In the genomic region with DNA sequence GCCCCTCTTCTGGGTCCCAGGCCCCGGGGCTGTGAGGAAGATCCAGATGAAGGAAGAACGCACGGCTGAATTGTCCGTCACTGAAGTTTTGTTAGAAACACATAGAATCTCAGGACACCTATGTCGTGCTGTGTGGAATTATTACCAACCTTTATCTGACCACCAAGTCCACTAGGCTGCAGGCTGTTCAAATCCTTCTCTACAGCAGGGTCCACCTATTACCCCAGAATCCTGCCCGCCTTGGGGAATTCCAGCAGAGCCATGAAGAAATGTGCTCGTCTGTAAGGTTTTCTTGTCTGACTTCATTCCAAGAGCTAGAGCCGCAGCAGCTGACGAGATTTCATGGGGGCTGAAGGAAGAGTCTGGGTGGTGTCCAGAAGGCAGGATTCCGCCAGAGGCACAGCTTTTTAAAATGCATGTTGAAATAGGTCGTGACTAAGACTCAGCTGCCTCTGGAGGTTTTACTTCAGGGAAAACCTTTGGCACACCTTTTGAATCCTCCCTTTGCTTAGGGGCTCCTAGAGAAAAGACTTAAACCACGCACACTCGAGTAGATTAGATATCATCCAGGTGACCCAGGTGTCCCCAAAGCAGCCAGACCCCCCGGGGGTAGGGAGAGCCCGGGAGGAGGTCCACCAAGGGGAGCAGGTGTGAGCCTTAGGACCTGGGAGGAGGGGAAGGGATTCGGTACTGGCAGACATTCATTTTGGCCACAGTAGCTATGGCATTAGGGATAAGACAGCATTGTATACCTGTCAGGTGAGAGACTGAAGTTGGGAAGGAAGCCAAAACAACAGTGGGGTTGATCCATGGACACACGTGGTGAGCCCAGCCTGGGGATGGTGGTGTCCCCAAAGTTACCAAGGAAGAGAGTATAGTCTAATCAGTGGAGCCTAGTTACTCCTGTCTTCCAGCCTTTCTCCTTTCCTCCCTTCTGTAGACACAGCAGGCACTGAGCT, we compare ENCODE assay signal across 9 mouse cellular contexts.
DNase-seq lines count a peak whose midpoint lies in the region; ATAC-seq and TF ChIP-seq lines count a peak whose summit lies in the region.
"Had no signal": no experiment of that assay in that cellular context is flagged by ENCODE, and none has a peak within 500 bp of the region (broad histone marks: within the 10 kb centered on the region; RNA-seq: fewer than 3 reads in every experiment).

No protein-coding gene starts in this region.

- peak; percentile 30; the same call in 1 of the 2 replicates for TF ChIP-seq EP300 in lung, postnatal 0 days (IDR thresholded peaks at IDR 0.05)

- 44% methylated on average over 17 of the region's 17 CpGs for WGBS in embryonic facial prominence, embryonic 13.5 days
- WGBS in lung, postnatal 0 days = 46% methylated on average over 17 of the region's 17 CpGs

- H3K4me3 ChIP-seq in embryonic facial prominence, embryonic 13.5 days = no peak overlapping the region
- H3K4me3 ChIP-seq in lung, postnatal 0 days (ENCODE audit: low read depth, low read length) = no peak overlapping the region

- H3K4me2 ChIP-seq in embryonic facial prominence, embryonic 13.5 days = no peak overlapping the region
- H3K4me2 ChIP-seq in lung, postnatal 0 days (replicated peaks; ENCODE audit: low read depth, low read length) = no peak overlapping the region

- intact Hi-C loops in heart, postnatal 10 days (cut with DNase I) = no loop called here
- intact Hi-C loops in heart, postnatal 25 days (cut with DNase I) = no loop called here

- H3K27ac ChIP-seq in embryonic facial prominence, embryonic 13.5 days = 0 out of 2 replicates have a peak overlapping the region, but pooled peaks have one; percentile 19
- H3K27ac ChIP-seq in lung, postnatal 0 days (ENCODE audit: low read length) = peak overlapping the region; percentile 38; the same call in 1 of the 2 replicates

- no peak for ATAC-seq in embryonic facial prominence, embryonic 13.5 days (ENCODE audit: insufficient number of reproducible peaks, insufficient read depth, low FRiP score, low TSS enrichment, low read depth)
- ATAC-seq in lung, postnatal 0 days = peak; percentile 71

- H3K27me3 ChIP-seq in embryonic facial prominence, embryonic 13.5 days = no peaks in the 10 kb centered on the region
- no peaks in the 10 kb centered on the region for H3K27me3 ChIP-seq in lung, postnatal 0 days (replicated peaks; ENCODE audit: insufficient read depth, low read length)

- no peaks in the 10 kb centered on the region for H3K36me3 ChIP-seq in embryonic facial prominence, embryonic 13.5 days
- no peaks in the 10 kb centered on the region for H3K36me3 ChIP-seq in lung, postnatal 0 days (ENCODE audit: insufficient read depth, low read length)
- H3K36me3 ChIP-seq: G1E had no signal

- peak; percentile 44 to 46 for DNase-seq in heart, postnatal 10 days
- no peak for DNase-seq in heart, postnatal 25 days (ENCODE audit: low spot score)
- peak; percentile 63 for DNase-seq in 3T3-L1 (ENCODE audit: low read depth, low spot score)
- DNase-seq in lung, postnatal 0 days (ENCODE audit: low spot score) = peak; percentile 89
- DNase-seq in cerebellum, adult 11 months = no peak
- DNase-seq in cerebellum, adult 11-12 months = no peak
- DNase-seq in B cell, adult 2 months = no peak

- H3K9me3 ChIP-seq in embryonic facial prominence, embryonic 13.5 days = no peaks in the 10 kb centered on the region; the same call in 1 of the 2 replicates
- no peaks in the 10 kb centered on the region for H3K9me3 ChIP-seq in lung, postnatal 0 days (ENCODE audit: low read length)
- H3K9me3 ChIP-seq: G1E had no signal

- H3K9ac ChIP-seq in embryonic facial prominence, embryonic 13.5 days = no peak overlapping the region
- no peak overlapping the region for H3K9ac ChIP-seq in lung, postnatal 0 days (replicated peaks; ENCODE audit: low read depth)

- 0 out of 2 replicates have a peak, but pooled peaks cover 6% of the 10 kb centered on the region for H3K4me1 ChIP-seq in embryonic facial prominence, embryonic 13.5 days
- H3K4me1 ChIP-seq in lung, postnatal 0 days (ENCODE audit: insufficient read depth, low read depth, low read length) = peaks cover 5% of the 10 kb centered on the region; the same call in 1 of the 2 replicates

- TF ChIP-seq CTCF in lung, postnatal 0 days (IDR thresholded peaks at IDR 0.05) = no peak

Comparison
In these comparisons a context has a peak if more than half of its experiments do, and no peak if none do; other contexts are left out.
1. DNase-seq: peak in heart, postnatal 10 days (2 of 2), 3T3-L1 (single experiment) and lung, postnatal 0 days (single experiment); none in heart, postnatal 25 days (single experiment), cerebellum, adult 11 months (single experiment), cerebellum, adult 11-12 months (single experiment) and B cell, adult 2 months (0 of 2).